Mouse (Mus musculus): Measurements from ENCODE around the gene Col6a6. TPM values are rescaled to one million over a fixed set of nuclear protein-coding genes. Genes with fewer than 3 reads are reported as not detected.
A peak's percentile ranks its signal among the peaks of the same experiment; 100 is the strongest.
"Not testable (repeated sequence)": the region's sequence is repeated elsewhere in the genome, so short reads cannot be mapped to it uniquely, and the experiment has no call there.

The Col6a6 gene
- polyA plus RNA-seq, 1 experiment, result 0.23 TPM

DNA sequence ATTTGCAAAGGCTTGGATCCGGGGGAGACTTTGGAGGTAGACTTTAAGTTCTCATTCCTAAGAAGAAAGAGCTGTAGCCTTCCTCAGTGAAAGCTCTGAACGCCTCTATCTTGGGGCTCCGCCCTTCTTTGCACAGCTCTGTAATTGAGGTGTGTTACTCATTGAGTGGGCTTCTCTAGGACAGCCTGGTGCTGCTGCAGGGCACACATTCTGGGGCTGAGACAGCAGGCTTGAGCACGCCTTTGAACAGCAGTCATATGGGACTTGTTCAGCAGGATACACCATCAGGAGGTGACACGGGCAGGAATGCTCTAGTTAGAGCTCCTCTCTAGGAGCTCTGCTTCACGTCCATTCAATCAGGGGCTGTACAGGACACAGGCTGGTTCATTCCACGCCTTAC, 162.7 kb downstream of the Col6a6 start:
- H3K27ac ChIP-seq (ENCODE audit: insufficient read depth, low read length), result no peak overlapping the region
- no peaks in the 10 kb centered on the region for H3K4me1 ChIP-seq (ENCODE audit: control insufficient read depth, insufficient read depth, low read length)
- no peak overlapping the region for H3K4me3 ChIP-seq (ENCODE audit: insufficient read depth, low read length)
- TF ChIP-seq POLR2A (IDR thresholded peaks at IDR 0.05; ENCODE audit: extremely low read depth, insufficient read depth, low read length), result no peak
- no peak for TF ChIP-seq CTCF (IDR thresholded peaks at IDR 0.05; ENCODE audit: extremely low read depth, insufficient read depth, low read length)

DNA sequence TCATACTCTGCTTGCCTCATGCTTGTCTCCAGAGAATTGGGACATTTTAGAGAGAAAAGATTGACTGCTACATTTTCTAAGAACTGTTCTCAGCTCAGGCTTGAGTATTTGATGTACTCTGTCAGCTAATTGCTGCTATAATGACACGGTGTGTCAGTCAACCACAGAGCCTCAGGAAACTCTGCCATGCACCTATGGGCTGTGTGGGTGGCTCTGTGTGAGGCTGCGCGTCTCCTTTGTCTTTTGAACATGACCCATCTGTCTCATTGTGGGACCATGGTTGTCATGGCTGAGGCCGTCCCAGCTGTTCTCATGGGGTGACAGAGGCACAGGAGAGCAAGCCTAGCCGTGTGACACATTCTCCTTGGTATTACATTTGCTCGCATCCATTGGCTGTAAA, 168.1 kb downstream of the Col6a6 start:
- Histone ChIP-seq H3K4me1 (ENCODE audit: control insufficient read depth, insufficient read depth, low read length) (no peaks in the 10 kb centered on the region), H3K27ac (ENCODE audit: insufficient read depth, low read length) (no peak overlapping the region), H3K4me3 (ENCODE audit: insufficient read depth, low read length) (no peak overlapping the region)
- TF ChIP-seq CTCF (IDR thresholded peaks at IDR 0.05; ENCODE audit: extremely low read depth, insufficient read depth, low read length) (no peak), POLR2A (IDR thresholded peaks at IDR 0.05; ENCODE audit: extremely low read depth, insufficient read depth, low read length) (no peak)

GRCm38 (mm10) chr9:105658216-105658615, 169.7 kb downstream of the Col6a6 start:
- TF ChIP-seq CTCF (IDR thresholded peaks at IDR 0.05; ENCODE audit: extremely low read depth, insufficient read depth, low read length), result no peak
- no peak for TF ChIP-seq POLR2A (IDR thresholded peaks at IDR 0.05; ENCODE audit: extremely low read depth, insufficient read depth, low read length)
- Histone ChIP-seq H3K4me3 (ENCODE audit: insufficient read depth, low read length) (no peak overlapping the region), H3K27ac (ENCODE audit: insufficient read depth, low read length) (no peak overlapping the region), H3K4me1 (ENCODE audit: control insufficient read depth, insufficient read depth, low read length) (no peaks in the 10 kb centered on the region)

DNA sequence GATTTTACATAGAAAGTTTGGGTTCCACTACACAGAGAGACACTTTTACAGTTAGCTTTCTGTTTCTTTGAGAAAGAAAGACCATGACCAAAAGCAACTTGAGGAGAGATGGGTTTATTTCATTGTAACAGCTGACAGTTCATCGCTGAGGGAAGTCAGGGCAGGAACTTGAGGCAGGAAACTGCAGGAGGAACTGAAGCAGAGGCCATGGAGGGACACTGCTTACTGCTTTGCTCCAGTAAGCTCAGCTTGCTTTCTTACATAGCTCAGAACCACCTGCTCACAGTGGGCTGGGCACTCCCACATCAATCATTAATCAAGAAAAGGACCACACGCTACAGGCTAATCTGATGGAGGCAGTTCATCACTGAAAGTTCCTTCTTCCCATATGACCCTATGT, 171.8 kb downstream of the Col6a6 start:
- H3K4me3 ChIP-seq (ENCODE audit: insufficient read depth, low read length), result no peak overlapping the region
- H3K4me1 ChIP-seq (ENCODE audit: control insufficient read depth, insufficient read depth, low read length), result no peaks in the 10 kb centered on the region
- no peak for TF ChIP-seq POLR2A (IDR thresholded peaks at IDR 0.05; ENCODE audit: extremely low read depth, insufficient read depth, low read length)
- no peak for TF ChIP-seq CTCF (IDR thresholded peaks at IDR 0.05; ENCODE audit: extremely low read depth, insufficient read depth, low read length)
- no peak overlapping the region for H3K27ac ChIP-seq (ENCODE audit: insufficient read depth, low read length)

GRCm38 (mm10) chr9:105642460-105643371, 185.2 kb downstream of the Col6a6 start, which contains the start of gene Pik3r4:
Pik3r4 (plus strand) TSS chr9:105642978.
- peak within 1 kb of the TSS; percentile 35 for H3K4me3 ChIP-seq (ENCODE audit: insufficient read depth, low read length)
- TF ChIP-seq POLR2A (IDR thresholded peaks at IDR 0.05; ENCODE audit: extremely low read depth, insufficient read depth, low read length) (peak; percentile 94), CTCF (IDR thresholded peaks at IDR 0.05; ENCODE audit: extremely low read depth, insufficient read depth, low read length) (no peak)
- no peaks in the 10 kb centered on the region; the same call in 1 of the 2 replicates for H3K4me1 ChIP-seq (ENCODE audit: control insufficient read depth, insufficient read depth, low read length)
- no peak within 1 kb of the TSS for H3K27ac ChIP-seq (ENCODE audit: insufficient read depth, low read length)

DNA sequence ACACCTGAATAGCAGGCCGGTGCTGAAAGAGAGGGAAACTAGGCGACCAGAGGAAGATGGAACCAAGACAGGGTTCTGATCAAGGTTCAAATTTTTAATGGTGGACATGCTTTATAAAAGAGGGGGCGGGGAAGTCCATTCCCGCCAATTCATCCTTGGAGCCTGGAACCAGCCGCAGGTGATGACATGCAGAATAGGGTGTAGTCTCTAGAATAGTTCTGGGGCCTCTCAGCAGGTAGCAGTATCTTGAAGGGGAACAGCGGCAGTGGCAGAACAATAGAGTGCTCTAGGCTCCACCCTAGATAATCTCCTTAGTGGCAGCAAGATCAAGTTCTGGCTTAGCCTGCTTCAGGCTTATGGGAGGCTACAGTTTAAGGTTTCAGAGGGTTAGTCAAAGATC, 186.6 kb downstream of the Col6a6 start:
- H3K4me3 ChIP-seq (ENCODE audit: insufficient read depth, low read length); H3K27ac ChIP-seq (ENCODE audit: insufficient read depth, low read length); H3K4me1 ChIP-seq (ENCODE audit: control insufficient read depth, insufficient read depth, low read length): not testable (repeated sequence)

Other genes with a start within 250 kb of the Col6a6 start
- gene Pik3r4, start 185.2 kb downstream of the Col6a6 start, polyA plus RNA-seq (2012; rRNA removed), result 25.3 and 26.3 TPM in 2 replicates
- 0.36 and 0.86 TPM in 2 replicates for gene Col6a5, start 132.5 kb upstream of the Col6a6 start, polyA plus RNA-seq (2012; rRNA removed)

All from cortical plate, adult 2 months (tissue).